Mouse (Mus musculus): ENCODE data around the gene Fbxo8. TPM values are rescaled to one million over a fixed set of nuclear protein-coding genes. Genes with fewer than 3 reads are reported as not detected.

Fbxo8 gene
- polyA plus RNA-seq, 1 experiment from 2014 or later = 39.4 TPM

DNA sequence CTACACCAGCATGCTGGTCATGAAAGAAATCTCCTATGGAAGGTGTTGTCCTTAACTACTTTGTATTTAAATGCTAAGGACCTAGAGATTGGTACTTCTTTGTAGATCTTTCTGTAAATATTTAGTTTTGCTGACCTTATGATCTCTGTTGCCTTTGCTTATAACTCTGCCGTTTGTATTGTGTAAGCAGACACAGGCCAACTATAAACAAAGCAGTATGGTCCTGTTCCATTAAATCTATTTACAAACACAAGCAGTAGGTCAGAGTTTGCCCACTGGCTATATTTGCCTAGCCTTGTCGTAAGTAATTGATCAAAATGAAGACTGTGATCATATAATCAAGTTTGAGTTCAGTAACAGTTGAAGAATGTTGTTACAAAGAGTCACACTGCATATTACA, 38.1 kb downstream of the Fbxo8 start:
- Histone ChIP-seq H3K27me3 (ENCODE audit: control insufficient read depth, insufficient read depth, low read depth, low read length) (no peaks in the 10 kb centered on the region), H3K27ac (ENCODE audit: low read length) (no peak overlapping the region), H3K4me2 (ENCODE audit: low read length) (no peak overlapping the region), H3K4me3 (ENCODE audit: low read depth, low read length) (no peak overlapping the region), H3K9ac (ENCODE audit: low read depth, low read length) (no peak overlapping the region), H3K4me1 (ENCODE audit: control insufficient read depth, insufficient read depth, low read length) (no peaks in the 10 kb centered on the region), H3K36me3 (ENCODE audit: control insufficient read depth, insufficient read depth, low read length) (peaks cover 8% of the 10 kb centered on the region), H3K9me3 (replicated peaks; ENCODE audit: control insufficient read depth, low read length, poor library complexity, severe bottlenecking) (no peaks in the 10 kb centered on the region)
- ATAC-seq = no peak
- 83% methylated on average over 2 of the region's 2 CpGs for WGBS

DNA sequence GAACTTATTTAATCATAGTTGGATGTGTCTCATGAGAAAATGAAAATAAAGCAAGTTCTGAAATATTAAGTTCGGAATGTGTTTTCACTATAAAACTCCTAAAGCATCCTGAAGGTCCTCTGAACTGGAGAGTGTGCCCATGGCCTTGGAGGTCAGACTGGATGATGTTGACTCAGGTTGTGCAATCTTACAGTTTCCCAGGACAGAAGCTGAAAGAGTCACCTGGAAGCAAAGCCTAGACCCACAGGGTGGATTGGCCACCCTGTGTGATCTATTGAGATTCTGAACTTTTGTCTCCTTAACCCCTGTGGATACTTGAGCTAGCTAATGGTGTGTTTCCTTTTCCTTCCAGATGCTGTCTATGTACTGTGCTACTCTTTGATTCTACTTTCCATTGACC, 40.2 kb downstream of the Fbxo8 start:
- Histone ChIP-seq H3K9me3 (replicated peaks; ENCODE audit: control insufficient read depth, low read length, poor library complexity, severe bottlenecking) (no peaks in the 10 kb centered on the region), H3K4me1 (ENCODE audit: control insufficient read depth, insufficient read depth, low read length) (no peaks in the 10 kb centered on the region), H3K4me2 (ENCODE audit: low read length) (no peak overlapping the region), H3K36me3 (ENCODE audit: control insufficient read depth, insufficient read depth, low read length) (peaks cover 8% of the 10 kb centered on the region), H3K27me3 (ENCODE audit: control insufficient read depth, insufficient read depth, low read depth, low read length) (no peaks in the 10 kb centered on the region), H3K9ac (ENCODE audit: low read depth, low read length) (no peak overlapping the region), H3K27ac (ENCODE audit: low read length) (no peak overlapping the region), H3K4me3 (ENCODE audit: low read depth, low read length) (no peak overlapping the region)
- ATAC-seq = no peak
- WGBS = 98% methylated on average over 1 of the region's 1 CpGs

DNA sequence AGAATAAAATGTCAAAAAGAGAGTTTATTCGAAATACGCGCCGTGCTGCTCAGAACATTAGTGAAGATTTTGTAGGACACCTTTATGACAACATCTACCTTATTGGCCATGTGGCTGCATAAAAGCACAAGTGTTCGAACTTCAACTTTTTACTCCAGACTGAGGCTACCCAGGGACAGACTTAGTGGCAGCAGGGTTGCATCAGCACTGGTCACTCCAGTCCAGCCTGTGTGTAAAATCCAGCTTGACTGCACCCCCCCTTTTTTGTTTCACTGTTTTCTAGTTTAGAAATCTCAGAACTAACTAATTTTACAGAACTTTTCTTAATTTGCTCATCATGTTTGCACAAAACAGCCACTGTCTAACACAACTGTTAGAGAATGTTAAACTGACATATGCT, 40.6 kb downstream of the Fbxo8 start:
- Histone ChIP-seq H3K27ac (ENCODE audit: low read length) (no peak overlapping the region), H3K9ac (ENCODE audit: low read depth, low read length) (no peak overlapping the region), H3K9me3 (replicated peaks; ENCODE audit: control insufficient read depth, low read length, poor library complexity, severe bottlenecking) (no peaks in the 10 kb centered on the region), H3K4me2 (ENCODE audit: low read length) (no peak overlapping the region), H3K4me3 (ENCODE audit: low read depth, low read length) (no peak overlapping the region), H3K27me3 (ENCODE audit: control insufficient read depth, insufficient read depth, low read depth, low read length) (no peaks in the 10 kb centered on the region), H3K4me1 (ENCODE audit: control insufficient read depth, insufficient read depth, low read length) (no peaks in the 10 kb centered on the region), H3K36me3 (ENCODE audit: control insufficient read depth, insufficient read depth, low read length) (peaks cover 8% of the 10 kb centered on the region)
- ATAC-seq = no peak
- WGBS = 93% methylated on average over 5 of the region's 5 CpGs

DNA sequence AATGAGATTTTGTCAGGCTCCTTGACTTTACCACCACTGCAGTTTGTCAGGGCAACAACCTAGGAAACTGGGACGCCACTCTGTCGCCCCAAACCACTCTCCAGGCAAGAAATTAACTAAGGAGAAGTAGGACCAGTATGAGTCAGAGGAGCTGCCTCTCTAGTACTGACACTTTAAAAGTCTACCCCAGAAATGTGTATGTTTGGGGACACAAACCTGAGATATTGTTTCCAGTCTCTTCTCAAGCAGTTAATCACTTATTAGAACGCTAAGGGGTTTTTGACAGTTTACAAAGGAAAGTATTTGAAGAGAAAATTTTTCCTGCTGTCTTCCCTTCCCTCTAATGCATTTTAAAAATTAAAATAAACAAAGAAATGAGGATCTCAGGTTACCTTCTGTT, 55.6 kb downstream of the Fbxo8 start:
- no peaks in the 10 kb centered on the region for H3K27me3 ChIP-seq (ENCODE audit: control insufficient read depth, insufficient read depth, low read depth, low read length)
- no peak for ATAC-seq
- no peaks in the 10 kb centered on the region for H3K36me3 ChIP-seq (ENCODE audit: control insufficient read depth, insufficient read depth, low read length)
- WGBS = 53% methylated on average over 3 of the region's 3 CpGs
- H3K27ac ChIP-seq (ENCODE audit: low read length) = no peak overlapping the region
- no peaks in the 10 kb centered on the region for H3K9me3 ChIP-seq (replicated peaks; ENCODE audit: control insufficient read depth, low read length, poor library complexity, severe bottlenecking)
- no peak overlapping the region for H3K9ac ChIP-seq (ENCODE audit: low read depth, low read length)
- no peaks in the 10 kb centered on the region for H3K4me1 ChIP-seq (ENCODE audit: control insufficient read depth, insufficient read depth, low read length)
- H3K4me3 ChIP-seq (ENCODE audit: low read depth, low read length) = no peak overlapping the region
- no peak overlapping the region for H3K4me2 ChIP-seq (ENCODE audit: low read length)

DNA sequence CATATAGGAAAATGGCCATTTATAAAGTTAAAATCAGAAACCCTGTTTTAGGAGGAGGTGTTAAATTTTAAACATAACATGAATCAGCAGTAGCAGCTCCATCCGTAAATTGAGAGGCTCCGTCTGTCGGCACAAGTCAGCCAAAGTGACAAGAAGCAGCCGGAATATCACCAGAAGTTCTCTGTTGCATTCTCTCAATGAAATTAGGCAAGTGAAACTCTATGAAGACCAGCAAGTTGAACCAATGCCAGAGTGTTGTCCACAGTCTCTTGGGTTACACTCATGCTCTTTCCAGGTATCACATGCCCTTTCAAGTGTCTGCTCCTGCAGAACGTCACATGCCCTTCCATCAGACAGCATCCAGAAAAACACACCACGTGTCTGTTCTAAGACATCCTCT, 60.8 kb downstream of the Fbxo8 start:
- Histone ChIP-seq H3K4me2 (ENCODE audit: low read length) (no peak overlapping the region), H3K4me3 (ENCODE audit: low read depth, low read length) (no peak overlapping the region), H3K27ac (ENCODE audit: low read length) (no peak overlapping the region), H3K9me3 (replicated peaks; ENCODE audit: control insufficient read depth, low read length, poor library complexity, severe bottlenecking) (no peaks in the 10 kb centered on the region), H3K4me1 (ENCODE audit: control insufficient read depth, insufficient read depth, low read length) (no peaks in the 10 kb centered on the region), H3K36me3 (ENCODE audit: control insufficient read depth, insufficient read depth, low read length) (no peaks in the 10 kb centered on the region), H3K9ac (ENCODE audit: low read depth, low read length) (no peak overlapping the region), H3K27me3 (ENCODE audit: control insufficient read depth, insufficient read depth, low read depth, low read length) (no peaks in the 10 kb centered on the region)
- WGBS = 94% methylated on average over 6 of the region's 6 CpGs
- ATAC-seq = no peak

DNA sequence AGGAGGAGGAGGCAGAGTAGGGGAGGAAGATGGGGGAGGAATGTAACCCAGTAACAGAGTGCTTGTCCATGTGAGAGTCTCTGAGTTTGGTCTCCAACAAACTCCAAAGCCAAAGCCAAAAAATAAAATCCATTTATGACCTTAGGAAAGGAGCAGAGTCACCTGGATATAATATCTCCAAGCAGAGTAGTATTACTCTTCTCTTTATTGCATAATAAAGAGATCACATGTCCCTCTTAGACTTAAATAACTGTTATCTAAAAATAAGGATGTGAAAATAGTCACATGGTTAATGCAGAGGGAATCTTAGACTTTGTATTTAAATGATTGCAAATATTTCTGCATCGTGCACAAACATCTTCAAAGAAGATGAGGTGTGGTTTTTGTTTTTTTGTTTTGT, 63.3 kb downstream of the Fbxo8 start:
- Histone ChIP-seq H3K27me3 (ENCODE audit: control insufficient read depth, insufficient read depth, low read depth, low read length) (peaks cover 2% of the 10 kb centered on the region), H3K4me1 (ENCODE audit: control insufficient read depth, insufficient read depth, low read length) (no peaks in the 10 kb centered on the region), H3K9ac (ENCODE audit: low read depth, low read length) (no peak overlapping the region), H3K36me3 (ENCODE audit: control insufficient read depth, insufficient read depth, low read length) (no peaks in the 10 kb centered on the region), H3K4me3 (ENCODE audit: low read depth, low read length) (no peak overlapping the region), H3K9me3 (replicated peaks; ENCODE audit: control insufficient read depth, low read length, poor library complexity, severe bottlenecking) (no peaks in the 10 kb centered on the region), H3K27ac (ENCODE audit: low read length) (no peak overlapping the region), H3K4me2 (ENCODE audit: low read length) (no peak overlapping the region)
- 83% methylated on average over 1 of the region's 1 CpGs for WGBS
- no peak for ATAC-seq

DNA sequence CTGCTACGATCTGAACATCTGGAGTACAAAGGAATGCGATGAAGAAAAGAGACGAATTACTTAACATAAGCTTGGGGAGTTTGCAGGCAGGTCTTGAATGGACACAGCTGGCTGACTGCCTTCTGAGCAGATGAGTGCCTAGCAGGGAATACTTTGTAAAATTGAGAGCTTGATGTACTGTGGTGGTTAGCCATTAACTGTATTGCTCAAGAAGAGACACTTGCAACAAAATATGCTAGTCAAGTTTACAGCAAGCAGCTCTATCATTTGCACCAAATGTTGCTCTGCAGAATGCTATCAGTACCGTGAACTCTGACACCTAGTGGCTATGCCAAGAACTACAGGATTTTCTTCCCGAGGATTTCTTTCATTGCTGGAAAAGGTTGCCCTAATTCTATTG, 64.1 kb downstream of the Fbxo8 start:
- H3K27me3 ChIP-seq (ENCODE audit: control insufficient read depth, insufficient read depth, low read depth, low read length) = peaks cover 6% of the 10 kb centered on the region
- no peaks in the 10 kb centered on the region for H3K9me3 ChIP-seq (replicated peaks; ENCODE audit: control insufficient read depth, low read length, poor library complexity, severe bottlenecking)
- peak; percentile 77 for ATAC-seq
- H3K4me3 ChIP-seq (ENCODE audit: low read depth, low read length) = no peak overlapping the region
- H3K4me2 ChIP-seq (ENCODE audit: low read length) = no peak overlapping the region
- no peak overlapping the region for H3K27ac ChIP-seq (ENCODE audit: low read length)
- H3K9ac ChIP-seq (ENCODE audit: low read depth, low read length) = no peak overlapping the region
- no peaks in the 10 kb centered on the region for H3K4me1 ChIP-seq (ENCODE audit: control insufficient read depth, insufficient read depth, low read length)
- 4% methylated on average over 5 of the region's 5 CpGs for WGBS
- no peaks in the 10 kb centered on the region for H3K36me3 ChIP-seq (ENCODE audit: control insufficient read depth, insufficient read depth, low read length)

DNA sequence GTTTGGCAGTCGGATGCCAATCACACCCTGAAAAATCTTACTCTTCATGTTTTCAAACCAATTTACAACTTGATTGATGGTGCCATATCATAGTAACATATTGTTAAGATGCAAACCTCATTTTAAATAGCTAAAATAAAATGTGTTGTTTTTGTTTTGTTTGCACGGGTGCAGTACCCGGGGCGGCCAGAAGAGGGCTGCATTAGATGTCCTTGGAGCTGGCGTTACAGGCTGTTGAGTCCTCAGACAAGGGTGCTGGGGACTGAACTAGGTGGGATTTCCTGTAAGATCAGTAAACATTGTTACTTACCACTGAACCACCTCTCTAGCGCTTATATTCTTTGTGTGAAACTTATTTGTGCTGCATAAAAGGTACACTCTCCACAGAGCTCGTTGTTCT, 65.4 kb downstream of the Fbxo8 start:
- Histone ChIP-seq H3K27ac (ENCODE audit: low read length) (no peak overlapping the region), H3K4me3 (ENCODE audit: low read depth, low read length) (no peak overlapping the region), H3K9me3 (replicated peaks; ENCODE audit: control insufficient read depth, low read length, poor library complexity, severe bottlenecking) (no peaks in the 10 kb centered on the region), H3K27me3 (ENCODE audit: control insufficient read depth, insufficient read depth, low read depth, low read length) (peaks cover 15% of the 10 kb centered on the region), H3K9ac (ENCODE audit: low read depth, low read length) (no peak overlapping the region), H3K36me3 (ENCODE audit: control insufficient read depth, insufficient read depth, low read length) (no peaks in the 10 kb centered on the region), H3K4me2 (ENCODE audit: low read length) (no peak overlapping the region), H3K4me1 (ENCODE audit: control insufficient read depth, insufficient read depth, low read length) (no peaks in the 10 kb centered on the region)
- ATAC-seq = no peak
- 31% methylated on average over 7 of the region's 7 CpGs for WGBS

DNA sequence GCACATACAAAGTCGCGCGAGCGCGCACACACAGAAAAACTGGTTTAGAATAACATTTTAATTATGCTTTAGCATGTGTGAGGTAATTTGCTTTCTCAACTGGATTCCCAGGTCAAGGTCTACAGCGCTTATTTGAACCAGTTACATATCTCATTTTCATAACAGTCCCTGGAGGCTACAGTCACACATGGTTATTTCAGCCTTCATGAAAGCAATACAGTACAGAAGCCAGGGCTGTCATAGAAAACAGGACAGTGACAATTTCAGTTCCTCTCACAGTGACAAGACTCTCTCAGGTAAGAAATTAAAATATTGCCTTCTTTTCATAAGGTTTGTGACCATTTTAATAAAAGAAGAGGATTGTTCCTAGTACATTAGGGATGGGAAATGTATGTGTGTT, 66.4 kb downstream of the Fbxo8 start:
- H3K4me2 ChIP-seq (ENCODE audit: low read length) = no peak overlapping the region
- WGBS = 86% methylated on average over 6 of the region's 6 CpGs
- no peak overlapping the region for H3K4me3 ChIP-seq (ENCODE audit: low read depth, low read length)
- H3K9ac ChIP-seq (ENCODE audit: low read depth, low read length) = no peak overlapping the region
- no peaks in the 10 kb centered on the region for H3K9me3 ChIP-seq (replicated peaks; ENCODE audit: control insufficient read depth, low read length, poor library complexity, severe bottlenecking)
- H3K27me3 ChIP-seq (ENCODE audit: control insufficient read depth, insufficient read depth, low read depth, low read length) = peaks cover 18% of the 10 kb centered on the region
- H3K27ac ChIP-seq (ENCODE audit: low read length) = no peak overlapping the region
- ATAC-seq = no peak
- no peaks in the 10 kb centered on the region for H3K36me3 ChIP-seq (ENCODE audit: control insufficient read depth, insufficient read depth, low read length)
- no peaks in the 10 kb centered on the region for H3K4me1 ChIP-seq (ENCODE audit: control insufficient read depth, insufficient read depth, low read length)

DNA sequence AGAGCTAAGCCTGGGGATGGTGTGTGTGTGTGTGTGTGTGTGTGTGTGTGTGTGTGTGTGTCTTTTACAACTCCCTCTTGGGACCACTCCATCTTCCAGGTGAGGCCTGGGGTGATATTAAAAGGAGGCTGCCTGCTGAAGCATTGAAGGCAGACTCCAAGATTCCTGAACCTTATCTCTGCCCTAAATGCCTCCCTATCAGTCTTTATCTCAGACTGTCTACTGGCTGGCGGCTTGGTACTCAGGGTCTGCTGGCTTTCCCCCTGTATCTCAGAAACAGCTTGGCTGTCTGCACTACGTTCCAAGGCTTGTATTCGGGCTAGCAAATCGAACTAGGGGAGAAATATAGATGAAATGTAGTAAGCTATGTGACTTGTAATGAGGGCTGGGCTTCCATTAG, 68.2 kb downstream of the Fbxo8 start:
- WGBS = 29% methylated on average over 4 of the region's 4 CpGs
- no peaks in the 10 kb centered on the region for H3K36me3 ChIP-seq (ENCODE audit: control insufficient read depth, insufficient read depth, low read length)
- H3K27me3 ChIP-seq (ENCODE audit: control insufficient read depth, insufficient read depth, low read depth, low read length) = peaks cover 28% of the 10 kb centered on the region
- no peak overlapping the region for H3K4me2 ChIP-seq (ENCODE audit: low read length)
- H3K4me1 ChIP-seq (ENCODE audit: control insufficient read depth, insufficient read depth, low read length) = peaks cover 4% of the 10 kb centered on the region
- H3K4me3 ChIP-seq (ENCODE audit: low read depth, low read length) = no peak overlapping the region
- H3K9me3 ChIP-seq (replicated peaks; ENCODE audit: control insufficient read depth, low read length, poor library complexity, severe bottlenecking) = no peaks in the 10 kb centered on the region
- no peak for ATAC-seq
- no peak overlapping the region for H3K27ac ChIP-seq (ENCODE audit: low read length)
- no peak overlapping the region for H3K9ac ChIP-seq (ENCODE audit: low read depth, low read length)

Data from midbrain, embryonic 16.5 days (tissue).